Mouse (Mus musculus): Measurements from ENCODE around the gene Ncbp1. TPM values are rescaled to one million over a fixed set of nuclear protein-coding genes. Genes with fewer than 3 reads are reported as not detected.
A peak's percentile ranks its signal among the peaks of the same experiment; 100 is the strongest.

Ncbp1 gene
- polyA plus RNA-seq, 1 experiment from 2014 or later = 59.8 TPM

GRCm38 (mm10) chr4:46120767-46121166 is 17.6 kb upstream of the Ncbp1 start:
- no peaks in the 10 kb centered on the region for H3K4me1 ChIP-seq (ENCODE audit: control insufficient read depth, insufficient read depth, low read length)
- no peak overlapping the region for H3K4me3 ChIP-seq (replicated peaks; ENCODE audit: low read length)
- no peaks in the 10 kb centered on the region for H3K9me3 ChIP-seq (replicated peaks; ENCODE audit: control insufficient read depth, low read length)
- H3K9ac ChIP-seq (ENCODE audit: low read length) = no peak overlapping the region
- whole genome bisulfite sequencing = 79% methylated on average over 3 of the region's 3 CpGs
- no peak for ATAC-seq (ENCODE audit: insufficient read depth, low FRiP score)
- no peak overlapping the region for H3K4me2 ChIP-seq (ENCODE audit: low read depth, low read length)
- H3K27ac ChIP-seq (ENCODE audit: low read length) = no peak overlapping the region
- H3K36me3 ChIP-seq (ENCODE audit: control insufficient read depth, insufficient read depth, low read length) = 0 out of 2 replicates have a peak, but pooled peaks cover 23% of the 10 kb centered on the region
- H3K27me3 ChIP-seq (ENCODE audit: control insufficient read depth, insufficient read depth, low read length) = no peaks in the 10 kb centered on the region

GRCm38 (mm10) chr4:46123358-46123757 is 15.1 kb upstream of the Ncbp1 start:
- no peaks in the 10 kb centered on the region for H3K4me1 ChIP-seq (ENCODE audit: control insufficient read depth, insufficient read depth, low read length)
- 69% methylated on average over 6 of the region's 6 CpGs for WGBS
- H3K27ac ChIP-seq (ENCODE audit: low read length) = no peak overlapping the region
- no peaks in the 10 kb centered on the region for H3K9me3 ChIP-seq (replicated peaks; ENCODE audit: control insufficient read depth, low read length)
- no peak for ATAC-seq (ENCODE audit: insufficient read depth, low FRiP score)
- H3K4me2 ChIP-seq (ENCODE audit: low read depth, low read length) = no peak overlapping the region
- no peak overlapping the region for H3K9ac ChIP-seq (ENCODE audit: low read length)
- no peak overlapping the region for H3K4me3 ChIP-seq (replicated peaks; ENCODE audit: low read length)
- no peaks in the 10 kb centered on the region for H3K27me3 ChIP-seq (ENCODE audit: control insufficient read depth, insufficient read depth, low read length)
- H3K36me3 ChIP-seq (ENCODE audit: control insufficient read depth, insufficient read depth, low read length) = 0 out of 2 replicates have a peak, but pooled peaks cover 23% of the 10 kb centered on the region

- no peak overlapping the region for H3K9ac ChIP-seq (ENCODE audit: low read length)
- no peaks in the 10 kb centered on the region for H3K9me3 ChIP-seq (replicated peaks; ENCODE audit: control insufficient read depth, low read length)
- WGBS = 50% methylated on average over 2 of the region's 2 CpGs
- peaks cover 23% of the 10 kb centered on the region for H3K36me3 ChIP-seq (ENCODE audit: control insufficient read depth, insufficient read depth, low read length)
- ATAC-seq (ENCODE audit: insufficient read depth, low FRiP score) = no peak
- H3K27me3 ChIP-seq (ENCODE audit: control insufficient read depth, insufficient read depth, low read length) = no peaks in the 10 kb centered on the region
- H3K27ac ChIP-seq (ENCODE audit: low read length) = no peak overlapping the region
- no peak overlapping the region for H3K4me3 ChIP-seq (replicated peaks; ENCODE audit: low read length)
- no peak overlapping the region for H3K4me2 ChIP-seq (ENCODE audit: low read depth, low read length)
- no peaks in the 10 kb centered on the region for H3K4me1 ChIP-seq (ENCODE audit: control insufficient read depth, insufficient read depth, low read length)
These were observed 11.9 kb upstream of the Ncbp1 start for GRCm38 (mm10) chr4:46126541-46126940.

GRCm38 (mm10) chr4:46129311-46130004 is 9.0 kb upstream of the Ncbp1 start:
- H3K4me3 ChIP-seq (replicated peaks; ENCODE audit: low read length) = no peak overlapping the region
- no peaks in the 10 kb centered on the region for H3K4me1 ChIP-seq (ENCODE audit: control insufficient read depth, insufficient read depth, low read length)
- H3K27me3 ChIP-seq (ENCODE audit: control insufficient read depth, insufficient read depth, low read length) = no peaks in the 10 kb centered on the region
- no peak overlapping the region for H3K27ac ChIP-seq (ENCODE audit: low read length)
- H3K4me2 ChIP-seq (ENCODE audit: low read depth, low read length) = no peak overlapping the region
- no peak for ATAC-seq (ENCODE audit: insufficient read depth, low FRiP score)
- no peaks in the 10 kb centered on the region for H3K9me3 ChIP-seq (replicated peaks; ENCODE audit: control insufficient read depth, low read length)
- no peak overlapping the region for H3K9ac ChIP-seq (ENCODE audit: low read length)
- peaks cover 23% of the 10 kb centered on the region for H3K36me3 ChIP-seq (ENCODE audit: control insufficient read depth, insufficient read depth, low read length)
- WGBS = 91% methylated on average over 8 of the region's 8 CpGs

- H3K27ac ChIP-seq (ENCODE audit: low read length) = no peak overlapping the region
- H3K4me3 ChIP-seq (replicated peaks; ENCODE audit: low read length) = no peak overlapping the region
- no peak overlapping the region for H3K4me2 ChIP-seq (ENCODE audit: low read depth, low read length)
- no peak overlapping the region for H3K9ac ChIP-seq (ENCODE audit: low read length)
- H3K9me3 ChIP-seq (replicated peaks; ENCODE audit: control insufficient read depth, low read length) = no peaks in the 10 kb centered on the region
- no peak for ATAC-seq (ENCODE audit: insufficient read depth, low FRiP score)
- H3K27me3 ChIP-seq (ENCODE audit: control insufficient read depth, insufficient read depth, low read length) = no peaks in the 10 kb centered on the region
- 71% methylated on average over 3 of the region's 3 CpGs for WGBS
- peaks cover 17% of the 10 kb centered on the region for H3K36me3 ChIP-seq (ENCODE audit: control insufficient read depth, insufficient read depth, low read length)
- no peaks in the 10 kb centered on the region for H3K4me1 ChIP-seq (ENCODE audit: control insufficient read depth, insufficient read depth, low read length)
These were observed 8.2 kb upstream of the Ncbp1 start for GRCm38 (mm10) chr4:46130221-46130620.

- 83% methylated on average over 6 of the region's 6 CpGs for WGBS
- no peaks in the 10 kb centered on the region for H3K27me3 ChIP-seq (ENCODE audit: control insufficient read depth, insufficient read depth, low read length)
- H3K9ac ChIP-seq (ENCODE audit: low read length) = no peak overlapping the region
- no peak for ATAC-seq (ENCODE audit: insufficient read depth, low FRiP score)
- no peak overlapping the region for H3K27ac ChIP-seq (ENCODE audit: low read length)
- no peak overlapping the region for H3K4me2 ChIP-seq (ENCODE audit: low read depth, low read length)
- peaks cover 17% of the 10 kb centered on the region for H3K36me3 ChIP-seq (ENCODE audit: control insufficient read depth, insufficient read depth, low read length)
- H3K9me3 ChIP-seq (replicated peaks; ENCODE audit: control insufficient read depth, low read length) = no peaks in the 10 kb centered on the region
- peaks cover 4% of the 10 kb centered on the region for H3K4me1 ChIP-seq (ENCODE audit: control insufficient read depth, insufficient read depth, low read length)
- no peak overlapping the region for H3K4me3 ChIP-seq (replicated peaks; ENCODE audit: low read length)
These were observed 6.6 kb upstream of the Ncbp1 start for GRCm38 (mm10) chr4:46131791-46132190.

- H3K4me1 ChIP-seq (ENCODE audit: control insufficient read depth, insufficient read depth, low read length) = peaks cover 18% of the 10 kb centered on the region
- no peaks in the 10 kb centered on the region for H3K9me3 ChIP-seq (replicated peaks; ENCODE audit: control insufficient read depth, low read length)
- peak overlapping the region; percentile 99 for H3K27ac ChIP-seq (ENCODE audit: low read length)
- ATAC-seq (ENCODE audit: insufficient read depth, low FRiP score) = peak; percentile 63; the same call in 1 of the 2 replicates
- peak overlapping the region; percentile 98 for H3K4me3 ChIP-seq (replicated peaks; ENCODE audit: low read length)
- H3K36me3 ChIP-seq (ENCODE audit: control insufficient read depth, insufficient read depth, low read length) = no peaks in the 10 kb centered on the region
- peak overlapping the region; percentile 70 for H3K4me2 ChIP-seq (ENCODE audit: low read depth, low read length)
- peak overlapping the region; percentile 96 for H3K9ac ChIP-seq (ENCODE audit: low read length)
- H3K27me3 ChIP-seq (ENCODE audit: control insufficient read depth, insufficient read depth, low read length) = no peaks in the 10 kb centered on the region
- 2% methylated on average over 17 of the region's 17 CpGs for WGBS
These were observed 655 bp upstream of the Ncbp1 start for GRCm38 (mm10) chr4:46137629-46138286.

GRCm38 (mm10) chr4:46144323-46144722 is 5.9 kb downstream of the Ncbp1 start:
- 74% methylated on average over 3 of the region's 3 CpGs for WGBS
- Histone ChIP-seq H3K9ac (ENCODE audit: low read length) (no peak overlapping the region), H3K4me2 (ENCODE audit: low read depth, low read length) (no peak overlapping the region), H3K4me1 (ENCODE audit: control insufficient read depth, insufficient read depth, low read length) (peaks cover 9% of the 10 kb centered on the region), H3K9me3 (replicated peaks; ENCODE audit: control insufficient read depth, low read length) (no peaks in the 10 kb centered on the region), H3K27me3 (ENCODE audit: control insufficient read depth, insufficient read depth, low read length) (no peaks in the 10 kb centered on the region), H3K27ac (ENCODE audit: low read length) (no peak overlapping the region), H3K4me3 (replicated peaks; ENCODE audit: low read length) (no peak overlapping the region), H3K36me3 (ENCODE audit: control insufficient read depth, insufficient read depth, low read length) (peaks cover 3% of the 10 kb centered on the region; the same call in 1 of the 2 replicates)
- ATAC-seq (ENCODE audit: insufficient read depth, low FRiP score) = no peak

- no peak overlapping the region for H3K4me2 ChIP-seq (ENCODE audit: low read depth, low read length)
- H3K9me3 ChIP-seq (replicated peaks; ENCODE audit: control insufficient read depth, low read length) = no peaks in the 10 kb centered on the region
- H3K4me1 ChIP-seq (ENCODE audit: control insufficient read depth, insufficient read depth, low read length) = no peaks in the 10 kb centered on the region
- H3K27me3 ChIP-seq (ENCODE audit: control insufficient read depth, insufficient read depth, low read length) = no peaks in the 10 kb centered on the region
- 88% methylated on average over 1 of the region's 1 CpGs for WGBS
- ATAC-seq (ENCODE audit: insufficient read depth, low FRiP score) = no peak
- H3K4me3 ChIP-seq (replicated peaks; ENCODE audit: low read length) = no peak overlapping the region
- no peak overlapping the region for H3K27ac ChIP-seq (ENCODE audit: low read length)
- no peak overlapping the region for H3K9ac ChIP-seq (ENCODE audit: low read length)
- peaks cover 4% of the 10 kb centered on the region for H3K36me3 ChIP-seq (ENCODE audit: control insufficient read depth, insufficient read depth, low read length)
These were observed 8.5 kb downstream of the Ncbp1 start for GRCm38 (mm10) chr4:46146881-46147280.
